Mouse (Mus musculus) intestine, postnatal 0 days (tissue): ENCODE measurements around the gene Slain2. TPM values are rescaled to one million over a fixed set of nuclear protein-coding genes. Genes with fewer than 3 reads are reported as not detected.
A peak's percentile ranks its signal among the peaks of the same experiment; 100 is the strongest.

Experiments used
- ATAC-seq: fragments of 200-750 bp; cut with Nextera tagmentation; 2 replicates; pipeline ENCODE4 v1.8.0; 2017; ENCODE audit warnings: mild to moderate bottlenecking, moderate TSS enrichment, moderate library complexity
- H3K27ac ChIP-seq: fragments of 300-500 bp; sonication (generic); 2 replicates; pipeline ENCODE4 v1.5.1; 2014; ENCODE audit warnings: mild to moderate bottlenecking, low read depth, low read length, moderate library complexity
- H3K27me3 ChIP-seq: fragments of 300-500 bp; sonication (generic); replicated peaks from 2 replicates; pipeline ENCODE4 v1.6.1; 2014; ENCODE audit warnings: low read length, mixed read lengths; ENCODE audit not compliant: control insufficient read depth, insufficient read depth
- H3K36me3 ChIP-seq: fragments of 300-500 bp; sonication (generic); 2 replicates; pipeline ENCODE4 v1.6.1; 2014; ENCODE audit warnings: mild to moderate bottlenecking, moderate library complexity; ENCODE audit not compliant: control insufficient read depth, insufficient read depth
- H3K4me1 ChIP-seq: fragments of 300-500 bp; sonication (generic); replicated peaks from 2 replicates; pipeline ENCODE4 v1.6.1; 2014; ENCODE audit warnings: antibody characterized with exemption, low read length, mixed read lengths; ENCODE audit not compliant: control insufficient read depth, insufficient read depth
- H3K4me2 ChIP-seq: fragments of 300-500 bp; sonication (generic); replicated peaks from 2 replicates; pipeline ENCODE4 v1.6.1; 2014; ENCODE audit warnings: low read depth, mild to moderate bottlenecking, moderate library complexity
- H3K4me3 ChIP-seq: fragments of 300-500 bp; sonication (generic); 2 replicates; pipeline ENCODE4 v1.5.1; 2014; ENCODE audit warnings: low read depth, low read length
- H3K9ac ChIP-seq: fragments of 300-500 bp; sonication (generic); 2 replicates; pipeline ENCODE4 v1.6.1; 2014; ENCODE audit warnings: mild to moderate bottlenecking, low read depth, low read length
- H3K9me3 ChIP-seq: fragments of 300-500 bp; sonication (generic); 2 replicates; pipeline ENCODE4 v1.6.1; 2016; ENCODE audit warnings: mixed run types; ENCODE audit not compliant: control insufficient read depth
- CTCF ChIP-seq: sonication (generic); IDR thresholded peaks from 2 replicates; pipeline ENCODE4 v1.5.1; 2016; ENCODE audit warnings: low read depth, mild to moderate bottlenecking, control low read depth, antibody characterized with exemption, moderate library complexity
- WGBS: fragments of 180-500 bp; shearing (Covaris S2); extraction: QIAGEN DNeasy Blood & Tissue Kit; methylation state at CpG from one replicate; pipeline ENCODE4 v1.1.7; 2014; 5-methylcytosine and 5-hydroxymethylcytosine counted together
- polyA plus RNA-seq: library from polyadenylated mRNA; unstranded; fragments of >200 nt; fragmentation: Nextera tagmentation; extraction: Ambion mirVana; gene quantifications from 2 replicates; pipeline ENCODE4 v1.2.1, GENCODE M21; 2015

Gene Slain2
- polyA plus RNA-seq, 1 experiment from 2014 or later, result 10.1 TPM

DNA sequence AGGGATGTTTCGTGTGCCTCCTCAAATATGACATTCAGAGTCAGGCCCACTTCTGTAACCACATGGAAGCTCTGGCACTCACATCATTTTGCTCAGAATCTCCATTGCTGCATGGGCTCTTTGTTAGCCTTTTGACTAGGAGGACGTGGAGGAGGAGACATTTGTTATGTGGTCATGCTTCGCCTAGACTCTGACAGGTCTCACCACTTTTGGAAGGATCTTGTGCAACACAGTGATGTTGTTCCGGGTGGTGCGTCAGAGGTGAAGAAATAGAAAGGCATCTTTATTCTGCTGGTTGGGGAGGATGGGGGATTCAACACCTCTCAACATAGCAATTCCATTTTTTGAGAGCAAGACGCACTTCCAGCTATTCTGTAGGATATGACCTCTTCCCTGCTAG is 6.7 kb upstream of the Slain2 start:
- 0 out of 2 replicates have a peak, but pooled peaks cover 3% of the 10 kb centered on the region for H3K4me1 ChIP-seq
- no peak overlapping the region for H3K27ac ChIP-seq
- no peaks in the 10 kb centered on the region for H3K9me3 ChIP-seq
- 86% methylated on average over 6 of the region's 6 CpGs for WGBS
- H3K9ac ChIP-seq, result no peak overlapping the region
- TF ChIP-seq CTCF, result no peak
- ATAC-seq, result no peak
- H3K36me3 ChIP-seq, result no peaks in the 10 kb centered on the region
- no peak overlapping the region for H3K4me3 ChIP-seq
- no peaks in the 10 kb centered on the region for H3K27me3 ChIP-seq
- H3K4me2 ChIP-seq, result no peak overlapping the region

DNA sequence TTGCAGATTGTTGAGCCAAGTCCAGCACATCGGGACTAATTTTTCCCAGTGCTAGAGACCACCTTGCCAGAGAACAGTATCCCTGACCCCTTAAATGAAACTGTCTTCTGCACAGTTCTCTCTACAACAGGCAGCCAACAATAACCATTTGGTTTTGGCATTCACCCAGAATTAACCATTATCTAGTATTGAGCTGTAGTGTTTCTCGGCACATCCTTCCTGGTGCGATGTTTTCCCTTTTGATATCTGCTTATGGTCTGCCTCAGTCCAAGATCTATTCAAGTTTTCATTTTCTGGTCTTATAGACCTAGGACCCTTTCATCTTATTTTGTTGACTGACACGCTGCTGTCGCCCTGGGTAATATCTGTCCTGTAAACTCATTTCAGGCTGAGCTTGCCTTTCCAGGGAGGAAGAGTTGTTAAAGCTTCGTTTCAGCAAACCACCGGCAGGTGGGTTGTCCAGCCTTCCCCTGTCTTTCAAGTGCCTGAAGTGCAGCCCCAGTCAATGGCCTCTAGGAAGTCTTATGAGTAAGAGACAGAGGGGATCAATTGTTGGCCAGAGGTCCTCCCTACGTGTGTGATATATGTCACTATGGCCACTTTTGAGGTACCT is 5.7 kb upstream of the Slain2 start:
- no peak for TF ChIP-seq CTCF
- Histone ChIP-seq H3K9me3 (no peaks in the 10 kb centered on the region), H3K4me1 (peaks cover 3% of the 10 kb centered on the region; the same call in 1 of the 2 replicates), H3K27me3 (no peaks in the 10 kb centered on the region), H3K4me3 (no peak overlapping the region), H3K9ac (no peak overlapping the region), H3K4me2 (no peak overlapping the region), H3K36me3 (no peaks in the 10 kb centered on the region), H3K27ac (no peak overlapping the region)
- ATAC-seq, result no peak
- 78% methylated on average over 8 of the region's 8 CpGs for WGBS

DNA sequence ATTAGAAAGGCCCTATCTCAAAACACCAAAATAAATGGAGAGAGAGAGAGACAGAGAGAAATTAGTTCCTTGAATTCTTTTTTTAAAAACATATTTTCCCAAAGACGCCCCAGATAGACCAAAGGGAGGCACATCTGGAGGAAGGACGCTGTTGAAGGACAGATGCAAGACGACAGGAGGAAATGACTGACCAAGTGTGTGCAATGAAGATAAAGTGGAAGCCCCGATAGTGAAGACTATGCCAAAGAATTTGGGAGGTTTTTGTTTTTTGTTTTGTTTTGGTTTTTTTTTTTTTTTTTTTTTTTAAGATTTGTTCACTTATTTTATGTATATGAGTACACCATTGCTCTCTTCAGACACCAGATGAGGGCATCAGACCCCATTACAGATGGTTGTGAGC is 4.7 kb upstream of the Slain2 start:
- Histone ChIP-seq H3K27me3 (no peaks in the 10 kb centered on the region), H3K9ac (no peak overlapping the region), H3K4me1 (peaks cover 3% of the 10 kb centered on the region; the same call in 1 of the 2 replicates), H3K36me3 (no peaks in the 10 kb centered on the region), H3K9me3 (no peaks in the 10 kb centered on the region), H3K27ac (no peak overlapping the region), H3K4me2 (no peak overlapping the region), H3K4me3 (no peak overlapping the region)
- ATAC-seq, result no peak
- 78% methylated on average over 4 of the region's 4 CpGs for WGBS
- no peak for TF ChIP-seq CTCF

DNA sequence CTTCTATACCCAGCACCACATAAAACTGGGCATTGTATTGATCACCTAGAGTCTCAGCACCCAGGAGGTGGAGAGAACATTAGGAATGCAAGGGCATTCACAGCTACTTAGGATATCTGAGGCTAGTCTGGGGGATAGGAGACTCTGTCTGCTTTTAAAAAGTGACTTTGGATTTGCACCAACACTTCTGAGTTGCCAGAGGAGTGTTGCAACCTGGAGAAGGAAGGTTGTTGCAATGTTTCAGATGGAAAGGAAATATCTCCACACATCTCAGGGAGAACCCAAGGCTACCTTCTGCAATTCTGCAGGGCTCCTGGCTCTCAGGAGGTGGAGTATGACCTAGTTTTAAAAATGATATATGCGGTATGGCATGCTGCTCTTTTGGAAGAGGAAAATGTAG is 3.7 kb upstream of the Slain2 start:
- Histone ChIP-seq H3K27me3 (no peaks in the 10 kb centered on the region), H3K4me1 (no peaks in the 10 kb centered on the region; the same call in 1 of the 2 replicates), H3K4me3 (no peak overlapping the region), H3K36me3 (no peaks in the 10 kb centered on the region), H3K9ac (no peak overlapping the region), H3K9me3 (no peaks in the 10 kb centered on the region), H3K27ac (no peak overlapping the region), H3K4me2 (no peak overlapping the region)
- no peak for ATAC-seq
- 85% methylated on average over 1 of the region's 1 CpGs for WGBS
- TF ChIP-seq CTCF, result no peak

DNA sequence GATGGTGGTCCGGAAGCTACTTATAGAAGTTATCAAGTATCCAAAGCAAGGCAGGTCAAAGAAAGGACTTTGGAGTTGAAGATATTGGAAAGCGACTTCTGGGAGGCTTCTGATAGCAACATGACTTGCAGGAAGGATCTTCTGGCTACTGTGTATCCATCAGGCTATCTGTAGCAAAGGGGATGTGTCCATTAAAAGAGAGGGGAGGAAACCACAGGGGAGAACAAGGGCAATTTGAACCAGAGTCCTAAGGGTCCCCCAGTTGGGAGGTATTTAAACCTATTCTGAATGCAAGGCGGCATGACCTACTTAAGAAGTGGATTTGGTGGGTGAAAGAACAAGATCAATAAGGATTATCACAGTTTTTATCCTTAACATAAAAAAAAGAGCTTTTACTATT is 2.8 kb upstream of the Slain2 start:
- no peak overlapping the region for H3K27ac ChIP-seq
- no peak overlapping the region for H3K9ac ChIP-seq
- no peaks in the 10 kb centered on the region for H3K27me3 ChIP-seq
- H3K4me3 ChIP-seq, result no peak overlapping the region
- no peak for ATAC-seq
- H3K9me3 ChIP-seq, result no peaks in the 10 kb centered on the region
- H3K4me2 ChIP-seq, result no peak overlapping the region
- H3K36me3 ChIP-seq, result no peaks in the 10 kb centered on the region
- no peak for TF ChIP-seq CTCF
- 85% methylated on average over 3 of the region's 3 CpGs for WGBS
- peaks cover 5% of the 10 kb centered on the region; the same call in 1 of the 2 replicates for H3K4me1 ChIP-seq

DNA sequence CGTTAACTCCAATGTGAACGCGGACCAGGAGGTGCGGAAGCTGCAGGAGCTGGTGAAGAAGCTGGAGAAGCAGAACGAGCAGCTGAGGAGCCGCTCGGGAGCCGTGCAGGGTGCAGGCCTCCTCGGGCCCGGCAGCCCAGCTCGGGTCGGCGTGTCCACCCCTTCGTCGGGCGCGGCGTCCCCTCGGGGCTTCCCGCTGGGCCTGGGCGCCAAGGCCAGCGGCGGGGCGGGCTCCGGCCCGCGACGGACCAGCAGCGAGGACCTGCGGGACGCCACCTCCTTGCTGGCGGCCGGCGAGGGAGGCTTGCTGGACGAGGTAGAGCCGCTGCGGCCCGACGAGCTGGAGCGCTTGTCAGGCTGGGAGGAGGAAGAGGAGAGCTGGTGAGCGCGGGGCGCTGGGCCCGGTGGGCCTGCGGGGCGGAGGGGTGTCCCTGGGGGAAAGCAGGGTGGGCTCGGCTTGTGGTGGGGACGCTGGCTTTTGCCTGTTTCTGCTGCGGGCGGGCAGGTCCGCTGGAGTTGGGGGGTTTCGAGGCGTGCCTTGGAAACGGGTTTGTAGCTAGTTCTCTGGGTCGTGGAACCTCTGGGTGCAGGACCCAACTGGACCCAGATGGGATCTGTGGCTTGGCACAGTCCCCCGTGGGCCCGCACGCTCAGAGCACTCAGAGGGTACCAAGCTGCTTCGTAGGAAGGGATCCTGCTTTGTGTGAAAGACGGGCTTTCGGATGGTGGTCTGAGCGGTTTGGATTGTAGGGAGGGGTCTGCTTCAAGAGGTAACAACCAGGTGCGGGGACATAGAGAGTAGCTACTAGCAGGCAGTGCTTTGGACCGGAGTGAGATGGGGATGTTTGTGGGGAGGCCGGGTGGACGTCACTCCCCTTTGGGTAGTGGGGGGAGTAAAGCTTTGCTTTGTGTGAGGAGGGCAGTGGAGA is 793 bp downstream of the Slain2 start:
- Histone ChIP-seq H3K9ac (peak overlapping the region; percentile 88), H3K4me3 (peak overlapping the region; percentile 98), H3K4me2 (peak overlapping the region; percentile 94), H3K4me1 (peaks cover 9% of the 10 kb centered on the region; the same call in 1 of the 2 replicates), H3K36me3 (no peaks in the 10 kb centered on the region), H3K27me3 (no peaks in the 10 kb centered on the region), H3K9me3 (no peaks in the 10 kb centered on the region), H3K27ac (peak overlapping the region; percentile 98)
- under 1% methylated on average over 54 of the region's 66 CpGs for WGBS
- no peak for TF ChIP-seq CTCF
- peak; percentile 30 for ATAC-seq
